Mouse (Mus musculus): Measurements from ENCODE around the gene Tex44.

GRCm38 (mm10) chr1:86452713-86453112, 26.6 kb downstream of the Tex44 start:
- no peak for TF ChIP-seq POLR2A (IDR thresholded peaks at IDR 0.05; ENCODE audit: control insufficient read depth, low read depth, low read length)
- TF ChIP-seq CTCF (IDR thresholded peaks at IDR 0.05; ENCODE audit: control insufficient read depth, insufficient read depth, insufficient replicate concordance, low read depth, low read length), result no peak

Measured in testis, adult 2 months (tissue).